Mouse (Mus musculus): Measurements from ENCODE around the gene Fgfr2. TPM values are rescaled to one million over a fixed set of nuclear protein-coding genes. Genes with fewer than 3 reads are reported as not detected.

Fgfr2 gene
- total RNA-seq, 2 experiments from 2014 or later, result 43.7 to 44.3 TPM

DNA sequence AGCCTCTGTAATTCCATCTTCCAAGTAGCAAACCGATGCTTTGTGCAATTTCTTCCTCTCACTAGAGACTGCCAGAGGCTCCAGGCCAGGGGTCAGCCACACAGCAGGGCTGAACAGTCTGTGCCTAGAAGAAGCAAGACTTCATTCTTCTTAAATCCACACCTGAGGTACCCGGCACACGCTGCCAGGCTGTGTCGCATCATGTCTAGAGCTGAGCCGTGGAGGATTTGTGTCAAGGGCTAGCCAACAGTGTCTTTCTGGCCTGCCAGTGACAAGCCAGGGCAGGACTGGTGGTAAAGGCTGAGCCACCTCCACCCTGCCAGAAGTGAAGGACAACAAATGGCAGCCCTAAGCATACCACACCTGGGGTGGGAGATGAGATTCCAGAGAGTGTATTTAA, 2910.0 kb downstream of the Fgfr2 start:
- DNase-seq (ENCODE audit: extremely low spot score in 1 of 2, low spot score in 1 of 2), result no peak

DNA sequence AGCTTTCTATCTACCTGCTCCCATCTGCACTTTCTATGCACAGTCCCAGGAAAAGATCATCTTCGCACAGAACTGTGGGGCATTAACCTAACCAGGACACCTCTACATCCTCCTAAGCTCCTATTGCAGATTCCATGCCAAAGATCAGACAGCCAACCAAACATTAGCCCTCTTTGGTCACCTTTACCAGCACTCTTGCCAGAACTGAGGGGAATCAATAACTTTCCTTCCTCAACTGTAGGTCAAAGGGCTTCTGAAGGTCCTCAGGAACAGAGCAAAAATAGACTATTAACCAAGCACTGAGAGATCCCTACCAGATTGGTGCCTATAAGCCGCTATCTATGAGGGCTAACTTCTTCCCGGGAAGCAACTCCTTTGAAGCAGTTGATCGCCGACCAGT, 2911.7 kb downstream of the Fgfr2 start:
- DNase-seq (ENCODE audit: extremely low spot score in 1 of 2, low spot score in 1 of 2), result no peak

DNA sequence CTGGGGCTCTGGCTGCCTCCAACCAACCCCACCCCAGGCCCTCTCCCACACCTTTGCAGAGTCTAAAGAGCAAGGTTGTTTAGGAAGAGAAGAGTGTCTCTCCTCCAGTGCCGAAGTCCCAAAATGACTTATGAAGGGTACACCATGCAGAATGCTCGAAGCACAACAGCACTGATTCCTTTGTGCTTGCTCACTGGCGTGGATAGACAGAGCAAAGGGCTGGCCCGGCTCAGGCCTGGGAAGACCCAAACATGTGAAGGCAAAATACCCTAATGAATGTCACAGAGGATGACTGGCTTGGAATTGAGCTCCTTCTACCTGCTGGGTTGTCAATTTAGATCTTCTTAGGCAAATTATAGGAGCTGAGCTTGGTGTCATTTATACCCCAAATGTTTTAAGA, 2914.5 kb downstream of the Fgfr2 start:
- DNase-seq (ENCODE audit: extremely low spot score in 1 of 2, low spot score in 1 of 2), result no peak

DNA sequence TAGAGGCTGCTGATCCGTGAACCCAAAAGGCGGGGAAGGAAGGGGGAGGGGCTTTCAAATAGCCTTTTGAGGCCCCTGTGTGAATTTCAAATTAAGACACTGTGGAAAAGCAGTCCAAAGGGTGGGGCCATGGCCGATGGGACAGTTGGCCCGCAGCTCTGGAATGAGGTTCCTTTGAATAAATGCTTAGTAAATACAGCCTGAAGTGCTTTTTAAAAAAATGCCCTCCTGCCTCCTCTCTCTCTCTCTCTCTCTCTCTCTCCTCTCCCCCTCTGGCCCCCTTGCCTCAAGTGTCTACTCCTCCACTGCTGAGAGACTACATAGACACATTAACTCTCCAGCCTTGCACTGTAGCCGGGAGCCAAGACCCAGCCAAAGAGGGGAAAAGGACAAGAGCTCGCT, 2917.0 kb downstream of the Fgfr2 start:
- DNase-seq (ENCODE audit: extremely low spot score in 1 of 2, low spot score in 1 of 2), result no peak

DNA sequence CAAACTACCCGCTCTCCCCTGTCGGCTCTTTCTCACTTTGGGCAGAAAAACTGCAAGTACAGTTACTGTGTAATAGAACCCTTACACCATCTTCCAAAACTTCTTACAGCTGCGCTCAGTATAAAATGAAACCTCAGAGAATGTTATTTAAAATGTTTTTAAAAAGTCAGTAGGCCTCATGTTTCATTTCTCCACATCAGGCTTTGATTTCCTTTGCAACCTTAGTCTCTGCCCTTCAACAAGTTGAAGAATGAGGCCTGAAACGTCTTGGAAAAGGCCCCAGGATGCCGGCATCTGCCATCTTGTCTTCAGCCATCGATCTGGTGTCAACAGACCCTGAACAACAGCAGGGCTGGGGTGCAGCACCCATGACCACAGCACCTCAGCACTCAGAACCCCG, 2918.0 kb downstream of the Fgfr2 start:
- no peak for DNase-seq (ENCODE audit: extremely low spot score in 1 of 2, low spot score in 1 of 2)

DNA sequence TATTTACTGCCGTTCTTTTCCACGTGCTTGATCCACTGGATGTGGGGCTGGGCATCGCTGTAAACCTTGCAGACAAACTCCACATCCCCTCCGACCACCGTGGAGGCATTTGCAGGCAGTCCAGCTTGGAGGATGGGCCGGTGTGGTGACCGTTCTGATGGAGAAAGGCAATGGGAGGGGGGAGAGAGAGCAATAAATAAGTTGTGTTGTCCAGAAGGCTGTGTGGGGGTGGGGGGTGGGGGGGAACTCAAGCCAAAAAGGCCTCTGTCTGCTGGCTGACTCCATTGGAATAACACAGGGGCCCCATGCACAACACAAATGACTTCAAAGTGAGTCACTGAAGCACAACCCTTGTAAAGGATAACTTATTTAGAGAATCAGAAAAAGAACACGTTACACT, 2922.1 kb downstream of the Fgfr2 start:
- no peak for DNase-seq (ENCODE audit: extremely low spot score in 1 of 2, low spot score in 1 of 2)

DNA sequence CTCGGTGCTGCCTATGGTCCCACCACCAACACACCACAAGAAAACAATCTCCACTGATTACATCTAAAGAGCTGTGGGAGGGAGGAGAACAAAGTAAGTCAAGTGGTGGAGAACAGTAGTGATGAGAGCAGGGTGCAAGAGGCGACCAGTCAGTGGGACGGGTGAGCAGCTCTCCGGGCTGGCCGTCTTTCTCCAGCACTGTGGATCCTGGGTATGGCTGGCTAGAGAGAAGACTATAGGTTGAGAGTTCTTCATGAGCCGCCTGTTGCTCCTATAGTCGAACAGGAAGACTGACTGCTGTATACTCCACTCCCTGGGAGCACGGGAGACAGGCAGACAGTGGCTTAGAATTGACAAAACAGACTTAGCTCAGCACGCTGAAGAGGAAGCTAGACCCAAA, 2923.2 kb downstream of the Fgfr2 start:
- no peak for DNase-seq (ENCODE audit: extremely low spot score in 1 of 2, low spot score in 1 of 2)

DNA sequence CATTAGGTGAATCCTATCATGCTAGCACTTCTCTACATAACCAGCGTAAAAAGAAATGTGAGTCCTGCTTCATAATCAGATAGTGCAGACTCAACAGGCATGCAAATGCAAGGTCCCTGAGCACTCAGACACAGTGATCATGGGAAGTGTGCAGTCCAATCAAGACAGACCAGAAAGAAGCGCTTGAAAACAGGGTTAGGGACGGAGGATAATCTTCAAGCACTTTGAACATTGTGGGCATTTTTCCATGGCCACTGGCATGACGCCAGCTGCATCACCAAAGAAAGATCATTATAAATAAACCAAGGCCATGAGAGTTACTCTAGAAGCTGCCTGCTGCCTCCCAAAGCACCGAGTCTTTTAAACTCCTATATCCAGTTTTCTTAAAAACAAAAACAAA, 2923.8 kb downstream of the Fgfr2 start:
- DNase-seq (ENCODE audit: extremely low spot score in 1 of 2, low spot score in 1 of 2), result no peak

DNA sequence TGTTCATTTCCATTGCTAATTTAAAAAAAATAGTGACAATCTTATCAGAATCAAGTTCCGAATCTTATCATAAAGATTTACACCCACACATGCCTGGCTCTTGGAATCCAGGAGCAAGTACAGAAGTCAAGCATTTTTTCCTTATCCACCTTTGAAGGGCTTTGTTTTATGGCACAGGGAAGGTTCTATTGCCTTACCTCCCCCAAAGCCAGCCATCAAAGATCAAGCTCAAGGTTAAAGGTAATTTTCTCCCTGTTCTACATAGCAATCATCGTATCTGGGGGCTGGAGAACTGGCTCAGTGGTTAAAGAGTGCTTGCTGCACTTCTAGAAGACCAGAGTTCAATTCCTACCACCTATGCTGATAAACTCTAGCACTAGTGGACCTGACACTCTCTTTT, 2928.1 kb downstream of the Fgfr2 start:
- no peak for DNase-seq (ENCODE audit: extremely low spot score in 1 of 2, low spot score in 1 of 2)

DNA sequence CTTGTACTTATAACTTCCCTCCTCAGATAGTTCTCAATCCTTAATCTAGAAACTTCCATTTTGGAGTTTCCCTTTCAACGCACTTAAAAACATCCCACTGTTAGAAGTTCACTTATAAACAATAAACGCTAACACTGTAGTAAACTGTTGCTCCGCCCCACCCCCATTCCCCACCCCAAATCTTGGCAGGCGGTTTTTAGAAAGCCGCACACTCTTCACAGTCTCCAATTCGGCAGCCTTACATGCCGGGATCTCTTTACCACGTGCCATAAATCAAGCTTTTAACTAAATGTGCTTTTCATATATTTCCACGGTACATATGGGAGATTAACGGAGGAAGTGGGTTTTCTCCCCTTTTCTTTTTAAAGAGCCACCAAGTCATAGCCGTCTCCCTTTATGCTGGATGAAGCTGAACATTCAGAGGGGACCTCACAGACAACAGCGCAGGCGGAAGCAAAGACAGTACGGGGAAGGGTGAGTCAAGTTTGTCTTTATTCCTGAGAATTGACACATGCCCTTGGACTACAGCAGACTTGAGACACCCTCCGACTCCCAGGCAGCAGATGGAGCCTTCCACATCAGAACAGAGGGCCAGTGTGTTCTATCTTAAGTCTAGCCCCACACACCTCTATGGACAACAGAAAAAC, 2932.7 kb downstream of the Fgfr2 start:
- DNase-seq (ENCODE audit: extremely low spot score in 1 of 2, low spot score in 1 of 2), result no peak

DNA sequence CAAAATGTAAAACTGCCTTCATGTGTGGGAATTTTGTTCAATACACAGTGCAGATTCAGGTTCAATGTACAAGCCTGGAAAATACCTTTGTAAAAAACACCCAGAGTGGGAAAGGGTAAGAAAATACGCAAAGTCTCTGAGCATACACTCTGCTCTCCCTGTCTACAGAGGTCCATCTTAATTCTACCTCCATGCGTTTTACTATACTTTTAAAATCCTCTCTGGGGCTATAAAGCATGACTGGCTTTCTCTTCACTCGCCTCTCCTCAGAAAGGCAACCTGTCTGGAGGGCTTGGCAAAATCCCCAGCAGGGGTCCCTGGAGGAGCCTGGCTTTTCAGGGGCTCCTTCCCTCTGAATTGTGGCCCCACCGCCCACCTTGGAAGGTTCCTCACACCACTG, 2933.2 kb downstream of the Fgfr2 start:
- DNase-seq (ENCODE audit: extremely low spot score in 1 of 2, low spot score in 1 of 2), result no peak

DNA sequence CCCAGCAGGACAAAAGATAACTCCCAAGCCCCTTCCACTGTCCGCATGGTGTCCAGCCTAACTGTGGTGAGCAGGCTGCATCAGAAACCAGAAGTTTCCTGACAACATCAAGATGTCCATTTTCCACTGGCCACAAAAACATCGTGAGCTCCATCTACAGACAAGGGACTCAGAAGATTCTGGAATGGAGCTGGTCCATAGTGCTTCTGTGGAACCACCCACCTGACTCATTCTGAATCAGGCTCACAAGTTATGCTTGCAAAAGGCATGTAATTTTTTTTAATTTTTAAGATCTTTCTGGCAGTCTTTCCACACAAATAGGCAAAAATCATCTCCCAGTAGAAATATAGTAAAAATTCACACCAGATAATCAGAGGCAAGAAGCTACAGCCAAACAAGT, 2935.0 kb downstream of the Fgfr2 start:
- no peak for DNase-seq (ENCODE audit: extremely low spot score in 1 of 2, low spot score in 1 of 2)

DNA sequence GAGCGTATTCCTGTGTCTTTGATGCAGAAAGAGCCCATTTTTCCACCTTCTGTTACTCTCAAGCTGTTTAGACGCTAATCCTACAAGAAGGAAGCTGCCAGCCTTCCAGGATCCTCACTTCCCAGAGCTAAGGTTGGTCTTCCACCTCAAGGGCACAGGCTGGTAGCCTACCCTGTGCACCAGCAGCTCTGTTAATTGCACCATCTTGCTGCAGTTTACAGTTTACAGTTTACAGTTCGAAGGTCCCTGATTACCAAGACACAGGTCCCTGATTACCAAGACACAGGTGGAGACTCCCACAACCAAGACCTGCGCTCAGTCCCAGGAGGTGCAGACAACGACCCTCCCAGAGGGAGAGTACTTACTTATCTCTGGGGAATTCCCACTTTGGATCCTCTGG, 2938.3 kb downstream of the Fgfr2 start:
- no peak for DNase-seq (ENCODE audit: extremely low spot score in 1 of 2, low spot score in 1 of 2)

DNA sequence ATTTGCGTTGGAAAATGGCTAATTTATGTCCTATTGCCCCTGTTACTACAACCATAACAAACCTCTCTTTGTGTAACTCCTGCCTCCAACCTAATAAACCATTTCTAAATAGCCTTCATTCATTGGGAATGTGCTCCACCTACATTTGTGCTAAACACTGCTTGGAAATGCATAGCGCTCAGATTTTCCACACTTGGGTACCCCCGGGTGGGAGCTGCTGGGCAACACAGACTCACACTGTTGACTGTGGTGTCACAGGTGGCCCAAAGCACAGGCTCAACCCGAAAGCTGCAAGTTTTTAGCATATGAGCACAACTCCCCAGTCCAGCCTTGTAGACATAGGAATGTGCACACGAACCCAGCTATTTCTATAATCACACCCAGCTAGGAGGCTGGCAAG, 2939.2 kb downstream of the Fgfr2 start:
- DNase-seq (ENCODE audit: extremely low spot score in 1 of 2, low spot score in 1 of 2), result no peak

DNA sequence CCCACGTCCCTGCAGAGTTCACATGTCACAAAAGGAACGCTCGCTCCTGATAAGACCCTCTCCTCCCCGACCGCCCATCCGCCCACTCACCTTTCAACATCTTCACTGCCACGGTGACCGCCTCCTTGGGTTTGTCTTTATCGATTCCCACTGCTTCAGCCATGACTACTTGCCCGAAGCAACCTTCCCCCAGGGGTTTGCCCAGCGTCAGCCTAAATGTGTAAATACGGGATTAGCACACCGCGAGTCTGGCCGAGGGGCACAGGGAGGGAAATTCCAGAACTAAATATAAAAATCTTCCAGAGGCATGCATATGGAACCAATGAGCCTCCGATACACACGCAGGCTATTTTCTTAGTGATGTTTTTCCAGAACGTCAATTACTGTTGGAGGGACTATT, 2940.6 kb downstream of the Fgfr2 start:
- DNase-seq (ENCODE audit: extremely low spot score in 1 of 2, low spot score in 1 of 2), result no peak

DNA sequence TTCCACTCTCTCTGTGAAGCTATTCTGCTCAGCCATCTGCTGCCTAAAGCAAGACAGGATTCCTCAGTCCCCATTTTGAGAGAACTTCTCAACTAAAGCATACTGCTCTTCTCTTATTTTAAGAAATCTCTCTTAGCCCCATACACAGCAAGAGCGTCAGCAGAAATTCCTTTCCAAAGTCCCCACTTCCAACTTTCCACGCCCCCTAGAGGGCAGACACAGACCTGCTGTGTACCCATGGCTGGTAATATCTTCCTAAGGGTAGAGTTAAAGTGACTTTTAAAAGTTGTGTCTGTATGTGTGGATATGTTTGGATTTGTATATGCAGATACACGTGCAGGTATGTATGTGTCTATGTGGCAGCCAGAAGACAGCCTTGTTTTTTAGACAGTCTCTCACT, 2944.2 kb downstream of the Fgfr2 start:
- no peak for DNase-seq (ENCODE audit: extremely low spot score in 1 of 2, low spot score in 1 of 2)

DNA sequence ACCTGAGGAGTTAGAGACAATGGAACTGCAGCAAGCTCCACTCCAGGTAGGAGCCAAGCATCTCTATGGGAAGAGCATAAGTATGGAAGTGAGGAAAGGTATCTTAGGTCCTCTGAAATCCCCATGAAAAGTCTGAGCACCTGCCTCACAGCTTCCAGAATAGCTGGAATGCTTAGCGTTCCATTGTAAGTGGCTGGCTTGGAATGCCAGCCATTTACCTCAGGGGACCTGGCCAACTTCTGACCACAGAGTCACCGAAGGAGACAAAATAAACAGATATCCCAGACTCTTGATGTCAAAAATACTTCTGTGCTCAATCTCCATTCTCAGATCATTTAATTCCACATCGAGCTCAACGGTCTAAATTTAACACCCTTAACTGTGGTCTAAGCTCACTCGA, 2946.1 kb downstream of the Fgfr2 start:
- no peak for DNase-seq (ENCODE audit: extremely low spot score in 1 of 2, low spot score in 1 of 2)

DNA sequence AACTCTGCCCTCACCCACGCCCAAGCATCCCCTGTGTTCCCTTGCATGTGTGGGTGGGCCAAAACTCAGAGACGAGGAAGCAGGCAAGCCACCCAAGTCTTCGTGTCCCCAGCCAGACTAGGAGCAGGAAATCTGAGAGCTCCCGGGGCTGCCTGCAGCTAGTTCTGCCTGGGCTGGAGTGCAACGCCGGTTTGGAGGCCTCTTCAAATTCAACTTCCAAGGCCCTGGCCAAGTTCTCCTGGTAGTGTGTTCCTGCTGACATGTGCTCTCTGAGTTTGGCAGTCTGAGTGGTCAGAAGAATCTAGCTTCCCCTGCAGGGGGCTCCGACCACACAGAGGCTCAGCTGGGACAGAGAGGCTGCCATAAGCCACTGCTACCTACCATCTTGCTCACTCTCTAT, 2948.6 kb downstream of the Fgfr2 start:
- DNase-seq (ENCODE audit: extremely low spot score in 1 of 2, low spot score in 1 of 2), result no peak

DNA sequence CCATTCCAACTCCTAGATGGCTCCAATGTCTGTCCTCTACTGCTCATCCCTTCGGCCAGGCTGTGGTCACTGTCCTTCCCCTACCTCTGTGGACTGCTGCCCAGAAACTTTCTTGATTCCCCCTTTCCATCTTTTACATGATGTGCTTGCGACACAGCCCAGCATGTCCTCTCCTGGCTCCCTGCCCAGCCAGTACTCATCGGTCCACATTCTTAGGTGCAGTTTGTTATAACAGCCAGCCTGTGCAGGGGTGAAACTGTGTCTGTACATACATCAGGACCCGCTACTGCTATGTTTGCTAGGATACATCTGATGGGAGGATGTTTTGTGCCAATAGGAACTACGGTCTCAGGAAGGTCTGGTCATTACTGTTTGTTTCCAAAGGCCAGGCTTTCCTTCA, 2949.2 kb downstream of the Fgfr2 start:
- no peak for DNase-seq (ENCODE audit: extremely low spot score in 1 of 2, low spot score in 1 of 2)

DNA sequence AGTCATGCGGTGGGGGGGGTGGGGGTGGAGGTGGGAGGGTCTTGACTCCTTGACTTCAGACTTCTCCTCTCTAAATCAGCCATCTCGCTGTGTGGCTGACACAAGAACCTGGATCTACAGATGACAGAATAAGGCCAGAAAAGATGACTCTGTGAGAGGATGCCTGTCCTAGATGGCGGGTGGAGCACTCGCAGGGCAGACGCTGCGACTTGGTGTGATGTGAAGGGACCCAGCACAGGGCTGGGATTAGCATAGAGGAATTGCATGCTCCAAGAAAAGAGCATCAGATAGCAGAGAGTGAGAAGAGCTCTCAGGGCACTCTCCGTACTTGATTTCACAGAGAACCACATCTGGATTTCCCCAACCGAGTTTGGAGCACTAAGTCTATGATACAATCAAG, 2953.0 kb downstream of the Fgfr2 start:
- DNase-seq (ENCODE audit: extremely low spot score in 1 of 2, low spot score in 1 of 2), result no peak

DNA sequence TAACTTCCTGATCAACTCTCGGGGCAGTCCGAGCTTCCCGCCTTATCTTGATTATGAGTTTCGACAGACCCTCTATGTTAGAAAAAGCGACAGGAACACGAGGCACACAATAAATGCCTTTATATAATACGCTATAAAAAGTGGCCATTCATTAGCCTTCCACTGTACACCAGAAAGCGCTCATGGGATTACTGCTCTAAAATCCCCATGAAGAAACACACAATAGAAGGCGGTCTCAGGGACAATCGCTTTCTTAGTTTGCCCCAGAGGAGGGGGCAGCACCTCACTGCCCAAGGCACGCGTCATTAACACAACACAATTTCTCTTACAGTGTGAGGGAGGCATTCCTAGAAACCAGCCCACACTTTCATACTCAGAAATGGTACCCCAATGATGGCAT, 2954.9 kb downstream of the Fgfr2 start:
- DNase-seq (ENCODE audit: extremely low spot score in 1 of 2, low spot score in 1 of 2), result no peak

DNA sequence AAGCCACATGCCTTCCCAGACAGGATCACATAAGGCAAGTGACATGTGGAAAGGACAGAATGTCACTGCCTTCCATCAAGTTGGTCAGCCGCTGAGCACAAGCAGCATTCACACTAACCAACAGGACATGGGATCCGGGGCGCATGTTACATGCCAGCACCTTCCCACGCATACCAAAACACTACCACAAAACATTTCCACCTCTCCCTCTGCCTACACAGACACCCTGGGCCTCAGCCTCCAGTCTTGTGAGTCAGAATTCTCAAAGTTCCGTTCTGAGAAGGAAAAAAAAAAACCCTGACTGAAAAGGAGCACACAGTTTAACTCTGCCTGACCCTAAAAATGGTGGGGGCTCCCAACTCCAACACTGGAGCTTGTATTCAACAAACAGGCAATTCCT, 2955.9 kb downstream of the Fgfr2 start:
- no peak for DNase-seq (ENCODE audit: extremely low spot score in 1 of 2, low spot score in 1 of 2)

DNA sequence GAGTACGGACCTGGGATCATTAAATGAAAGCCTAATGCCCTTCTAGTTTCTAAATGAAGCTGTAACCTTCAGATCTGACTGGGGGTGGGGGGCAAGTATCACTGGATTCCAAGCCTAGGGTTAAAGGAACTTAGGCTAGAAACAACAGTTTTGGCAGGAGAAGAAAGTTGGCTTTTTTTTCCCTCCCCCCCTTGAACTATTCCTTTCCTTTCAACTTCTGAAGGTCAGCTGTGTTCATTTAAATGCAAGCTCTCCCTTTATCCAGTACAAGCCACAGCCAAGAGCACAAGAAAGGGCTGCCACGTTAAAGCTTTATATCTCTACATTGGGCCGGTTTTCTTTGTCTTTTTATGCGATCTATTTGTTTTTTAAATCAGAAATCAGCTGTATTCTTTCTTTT, 2957.0 kb downstream of the Fgfr2 start:
- no peak for DNase-seq (ENCODE audit: extremely low spot score in 1 of 2, low spot score in 1 of 2)
